Mouse (Mus musculus) lung, adult 2 months (tissue): Measurements from ENCODE around the gene Acss2.

Experiments
- CTCF ChIP-seq: fragments of 200-500 bp; IDR thresholded peaks from 2 replicates; pipeline ENCODE4 v1.5.1; 2011; ENCODE audit warnings: mild to moderate bottlenecking, low read length, control low read depth; ENCODE audit not compliant: insufficient read depth
- POLR2A ChIP-seq: fragments of 200-500 bp; IDR thresholded peaks from 2 replicates; pipeline ENCODE4 v1.6.1; 2011; ENCODE audit warnings: low read depth, mild to moderate bottlenecking, control low read depth, low read length, borderline replicate concordance; ENCODE audit errors: extremely low read depth

DNA sequence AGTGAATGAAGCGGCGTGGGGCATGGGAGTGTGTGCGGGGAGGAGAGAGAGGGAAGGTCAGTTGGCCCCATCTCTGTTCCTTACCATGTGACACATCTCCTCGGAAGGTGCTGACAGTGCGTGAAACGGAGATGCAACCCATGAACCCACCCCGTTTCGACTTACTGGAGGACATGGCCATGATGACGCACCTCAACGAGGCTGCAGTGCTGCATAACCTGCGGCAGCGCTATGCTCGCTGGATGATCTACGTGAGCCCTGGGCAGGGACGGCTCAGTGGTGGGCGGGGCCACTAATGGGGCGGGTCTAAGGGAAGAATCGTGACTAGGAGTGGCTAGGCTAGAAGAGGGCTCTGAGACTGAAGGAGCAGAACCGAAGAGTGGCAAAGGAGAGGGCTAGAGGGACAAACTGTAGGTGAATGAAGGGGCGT lies 95.6 kb downstream of the Acss2 start:
- TF ChIP-seq POLR2A (no peak), CTCF (no peak)
